Mouse (Mus musculus): ENCODE data around the gene Heg1. TPM values are rescaled to one million over a fixed set of nuclear protein-coding genes. Genes with fewer than 3 reads are reported as not detected.
A peak's percentile ranks its signal among the peaks of the same experiment; 100 is the strongest.

Heg1 gene
- polyA plus RNA-seq, 1 experiment from 2014 or later: 8.5 TPM

DNA sequence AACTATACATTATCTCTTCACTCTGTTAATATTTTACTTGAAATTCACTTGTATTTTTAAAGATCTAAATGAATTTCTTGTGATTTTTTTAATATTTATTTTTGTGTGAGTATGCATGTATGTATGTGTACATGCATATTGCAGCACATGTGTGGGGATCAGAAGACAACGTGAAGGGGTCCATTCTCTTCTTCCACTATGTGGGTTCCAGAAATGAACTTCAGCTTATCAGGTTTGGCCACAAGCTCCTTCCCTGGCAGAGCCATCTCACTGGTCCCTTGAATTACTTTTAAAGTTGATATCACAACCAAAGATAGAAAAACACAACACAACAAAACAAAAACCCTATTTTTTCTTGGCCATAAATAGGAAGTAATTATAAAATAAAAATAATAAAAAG, 100.4 kb downstream of the Heg1 start:
- Histone ChIP-seq H3K36me3 (no peaks in the 10 kb centered on the region), H3K27me3 (replicated peaks) (no peaks in the 10 kb centered on the region), H3K9me3 (replicated peaks) (no peaks in the 10 kb centered on the region), H3K4me1 (peaks cover 60% of the 10 kb centered on the region), H3K9ac (no peak overlapping the region), H3K4me2 (no peak overlapping the region), H3K4me3 (no peak overlapping the region), H3K27ac (peak overlapping the region; percentile 73)
- 10% methylated on average over 1 of the region's 1 CpGs for WGBS (ENCODE audit: insufficient replicate concordance)
- no peak for ATAC-seq

DNA sequence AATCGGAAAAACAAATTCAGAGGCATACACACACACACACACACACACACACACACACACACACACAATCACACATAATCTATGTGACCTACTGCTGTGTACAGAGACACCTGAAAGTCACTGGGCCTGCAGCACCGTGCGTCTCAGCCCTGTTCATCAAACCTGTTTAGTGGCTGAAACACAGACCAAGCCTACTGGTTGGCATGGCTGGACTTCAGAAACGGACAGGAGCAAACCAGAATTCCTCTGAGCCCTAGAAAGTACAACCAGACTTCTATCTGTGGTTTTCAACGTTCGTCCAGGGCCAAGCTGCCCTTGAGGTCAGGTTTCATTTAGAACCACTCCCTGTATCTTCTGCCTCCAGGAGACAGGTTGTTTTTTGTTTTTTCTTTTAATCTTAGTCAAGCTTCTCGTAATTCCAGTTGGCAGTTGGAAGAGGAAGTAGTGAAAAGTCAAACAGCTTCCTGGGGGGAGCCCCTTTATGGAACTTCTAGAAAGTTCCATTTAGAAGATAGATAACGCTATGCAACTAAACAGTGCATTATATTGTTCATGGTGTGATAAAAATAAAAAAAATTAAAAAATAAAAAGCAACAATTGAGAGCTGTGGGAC, 101.0 kb downstream of the Heg1 start:
- H3K4me2 ChIP-seq: 0 out of 2 replicates have a peak overlapping the region, but pooled peaks have one; percentile 14
- peak overlapping the region; percentile 73 for H3K27ac ChIP-seq
- H3K9me3 ChIP-seq (replicated peaks): no peaks in the 10 kb centered on the region
- no peaks in the 10 kb centered on the region for H3K27me3 ChIP-seq (replicated peaks)
- no peaks in the 10 kb centered on the region for H3K36me3 ChIP-seq
- no peak overlapping the region for H3K9ac ChIP-seq
- no peak overlapping the region for H3K4me3 ChIP-seq
- WGBS (ENCODE audit: insufficient replicate concordance): 18% methylated on average over 8 of the region's 8 CpGs
- no peak for ATAC-seq
- peaks cover 60% of the 10 kb centered on the region for H3K4me1 ChIP-seq

DNA sequence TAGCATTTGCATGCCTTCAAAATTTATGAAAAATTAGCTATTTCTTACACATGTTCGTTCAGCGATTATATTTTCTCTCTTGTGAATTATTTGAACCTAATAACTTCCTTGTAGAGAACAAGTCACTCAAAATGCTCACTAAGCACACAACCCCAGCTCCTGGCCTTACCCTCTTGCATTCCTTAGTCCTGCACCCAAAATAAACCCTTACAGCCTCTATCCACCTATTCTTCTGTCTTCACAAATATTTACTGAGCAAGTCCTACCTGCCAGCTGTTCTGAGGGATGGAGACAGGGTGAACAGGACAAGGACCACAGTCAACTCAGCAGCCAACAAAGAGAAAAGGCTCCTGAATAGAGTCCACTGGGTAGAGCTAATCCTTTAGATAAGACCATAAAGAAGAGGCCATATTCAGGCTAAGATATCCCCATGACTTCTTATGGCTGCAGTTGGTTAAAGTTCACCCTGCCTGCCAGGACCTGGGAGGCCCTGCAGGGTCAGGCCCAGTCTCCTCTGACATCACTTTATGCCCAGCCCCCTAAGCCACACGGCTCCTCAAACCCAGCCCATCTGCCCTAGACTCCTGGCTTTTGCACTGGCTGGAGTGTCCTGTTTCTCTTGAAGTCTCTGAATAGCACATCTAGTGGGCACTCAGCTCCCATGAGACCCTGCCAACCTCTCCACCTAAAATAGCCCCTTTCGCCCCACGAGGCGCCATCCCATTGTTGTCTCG, 102.7 kb downstream of the Heg1 start:
- Histone ChIP-seq H3K4me3 (no peak overlapping the region), H3K27me3 (replicated peaks) (no peaks in the 10 kb centered on the region), H3K9me3 (replicated peaks) (no peaks in the 10 kb centered on the region), H3K4me1 (peaks cover 53% of the 10 kb centered on the region), H3K27ac (peak overlapping the region; percentile 51), H3K36me3 (no peaks in the 10 kb centered on the region), H3K4me2 (peak overlapping the region; percentile 25; the same call in 1 of the 2 replicates), H3K9ac (no peak overlapping the region)
- WGBS (ENCODE audit: insufficient replicate concordance): 57% methylated on average over 7 of the region's 7 CpGs
- peak; percentile 62; the same call in 1 of the 2 replicates for ATAC-seq

DNA sequence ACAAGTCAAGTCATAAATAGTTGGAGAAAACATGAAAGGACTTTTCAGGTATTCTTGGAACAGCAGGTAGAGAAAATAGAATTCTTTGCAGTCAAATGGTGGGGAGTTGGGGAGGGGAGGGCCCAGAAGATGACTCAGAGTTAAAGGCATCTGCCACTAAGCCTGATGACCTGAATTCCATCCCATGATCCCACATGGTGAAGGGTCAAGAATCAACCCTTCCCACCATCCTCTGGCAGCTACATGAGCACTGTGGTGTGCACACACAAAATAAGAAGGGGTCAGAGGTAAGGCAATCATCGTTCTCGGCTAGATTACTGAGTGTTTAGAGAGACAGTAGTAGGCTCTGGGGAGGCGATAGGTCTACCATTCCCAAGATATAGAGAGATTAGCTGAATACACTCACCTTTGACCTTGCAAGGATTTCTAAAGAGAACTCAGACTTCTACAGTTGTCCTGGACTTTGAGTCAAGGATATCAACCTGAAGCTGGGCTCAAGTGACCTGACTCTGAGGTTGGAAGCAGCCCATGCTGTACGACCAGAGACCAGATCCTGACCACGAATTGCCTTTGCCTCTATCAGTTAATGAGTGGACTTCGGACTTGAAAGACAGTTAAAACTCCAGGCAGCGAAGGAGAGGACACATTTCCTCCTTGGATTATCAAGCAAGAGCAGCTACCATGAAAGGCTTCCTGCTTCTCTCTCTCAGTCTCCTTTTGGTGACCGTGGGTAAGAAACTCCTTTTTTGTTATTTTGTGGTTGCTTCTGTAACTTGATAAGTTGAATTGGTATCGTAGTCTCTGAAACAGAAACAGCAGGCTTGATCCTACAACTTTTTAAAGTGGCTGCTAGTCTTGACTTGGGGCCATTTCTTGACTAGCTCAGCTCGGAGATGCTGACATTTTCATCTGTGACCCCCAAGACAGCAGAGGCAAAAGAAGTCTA, 109.9 kb downstream of the Heg1 start, which contains the start of gene Muc13:
TSS of gene Muc13 (plus strand) at position 192 of the 946 bp plus-strand sequence.
- 22% methylated on average over 10 of the region's 10 CpGs for WGBS (ENCODE audit: insufficient replicate concordance)
- Histone ChIP-seq H3K4me3 (no peak within 1 kb of the TSS), H3K36me3 (no peaks in the 10 kb centered on the region), H3K4me2 (peak within 1 kb of the TSS; percentile 10), H3K9ac (no peak within 1 kb of the TSS), H3K4me1 (peaks cover 22% of the 10 kb centered on the region), H3K9me3 (replicated peaks) (no peaks in the 10 kb centered on the region), H3K27ac (peak within 1 kb of the TSS; percentile 16), H3K27me3 (replicated peaks) (no peaks in the 10 kb centered on the region)
- ATAC-seq: no peak

DNA sequence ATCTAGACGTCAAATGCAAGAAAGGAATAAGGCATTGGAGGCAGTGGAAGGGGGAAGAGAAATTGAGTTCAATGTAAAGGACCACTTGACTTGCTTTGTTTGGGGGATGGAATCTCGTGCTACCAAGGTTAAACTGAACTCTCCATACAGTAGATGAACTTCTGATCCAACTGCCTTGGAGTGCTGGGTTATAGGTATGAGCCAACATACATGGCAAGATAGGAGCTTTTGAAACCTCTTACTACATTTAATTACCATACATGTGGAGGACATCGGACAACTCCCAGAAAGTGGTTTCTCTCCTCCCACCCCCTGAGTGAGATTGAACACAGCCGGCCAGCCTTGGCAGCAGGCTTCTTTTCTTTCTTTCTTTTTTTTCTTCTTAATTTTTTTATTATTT, 110.9 kb downstream of the Heg1 start:
- 26% methylated on average over 4 of the region's 4 CpGs for WGBS (ENCODE audit: insufficient replicate concordance)
- peak overlapping the region; percentile 10 for H3K27ac ChIP-seq
- peaks cover 22% of the 10 kb centered on the region for H3K4me1 ChIP-seq
- no peaks in the 10 kb centered on the region for H3K27me3 ChIP-seq (replicated peaks)
- H3K4me3 ChIP-seq: no peak overlapping the region
- H3K9ac ChIP-seq: no peak overlapping the region
- no peaks in the 10 kb centered on the region for H3K9me3 ChIP-seq (replicated peaks)
- peak overlapping the region; percentile 10 for H3K4me2 ChIP-seq
- no peak for ATAC-seq
- no peaks in the 10 kb centered on the region for H3K36me3 ChIP-seq

DNA sequence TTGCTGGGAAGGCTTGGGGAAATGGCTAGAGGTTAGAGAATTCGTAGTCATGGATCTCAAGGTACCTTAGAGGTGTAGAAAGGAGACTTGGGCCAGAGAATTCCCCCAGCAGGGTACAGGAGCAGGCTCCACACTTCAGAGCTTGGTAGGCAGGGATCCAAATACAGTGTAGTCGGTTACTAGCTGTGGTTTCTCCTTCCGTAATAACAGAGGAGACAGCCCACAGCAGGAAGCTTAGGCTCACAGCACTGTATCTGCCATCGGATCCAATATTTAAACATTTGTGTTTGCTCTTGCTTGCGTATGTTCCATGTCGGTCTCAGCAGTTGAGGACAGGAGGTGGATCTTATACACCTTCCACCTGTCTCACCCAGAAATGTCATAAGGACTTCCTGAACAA, 111.7 kb downstream of the Heg1 start:
- Histone ChIP-seq H3K36me3 (no peaks in the 10 kb centered on the region), H3K27me3 (replicated peaks) (no peaks in the 10 kb centered on the region), H3K9me3 (replicated peaks) (no peaks in the 10 kb centered on the region), H3K4me3 (0 out of 2 replicates have a peak overlapping the region, but pooled peaks have one; percentile 12), H3K4me1 (peaks cover 22% of the 10 kb centered on the region), H3K27ac (peak overlapping the region; percentile 68; the same call in 1 of the 2 replicates), H3K9ac (no peak overlapping the region), H3K4me2 (peak overlapping the region; percentile 25)
- WGBS (ENCODE audit: insufficient replicate concordance): 30% methylated on average over 6 of the region's 6 CpGs
- ATAC-seq: no peak

DNA sequence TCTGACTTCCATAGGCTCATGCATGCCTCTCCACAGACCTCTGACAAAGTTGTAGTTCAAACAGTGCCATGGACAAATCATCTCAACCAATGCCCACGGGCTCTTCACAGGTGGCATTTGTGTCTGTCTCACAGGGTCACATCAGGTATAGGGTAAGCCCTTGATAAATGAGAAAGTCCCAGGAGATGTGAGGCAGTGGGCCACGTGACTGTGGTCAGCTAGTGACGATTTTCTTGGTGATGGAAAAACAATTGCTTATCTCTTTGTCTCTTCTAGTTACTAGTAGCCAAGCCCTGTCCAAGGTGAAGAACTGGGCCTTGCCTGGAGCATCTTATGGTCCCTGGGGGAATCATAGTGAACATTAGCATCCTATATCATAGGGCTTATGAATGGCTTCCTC, 112.6 kb downstream of the Heg1 start:
- 42% methylated on average over 3 of the region's 3 CpGs for WGBS (ENCODE audit: insufficient replicate concordance)
- no peak overlapping the region for H3K27ac ChIP-seq
- no peaks in the 10 kb centered on the region for H3K9me3 ChIP-seq (replicated peaks)
- H3K4me2 ChIP-seq: no peak overlapping the region
- no peaks in the 10 kb centered on the region for H3K27me3 ChIP-seq (replicated peaks)
- peaks cover 22% of the 10 kb centered on the region for H3K4me1 ChIP-seq
- no peaks in the 10 kb centered on the region for H3K36me3 ChIP-seq
- H3K9ac ChIP-seq: no peak overlapping the region
- H3K4me3 ChIP-seq: no peak overlapping the region
- no peak for ATAC-seq

DNA sequence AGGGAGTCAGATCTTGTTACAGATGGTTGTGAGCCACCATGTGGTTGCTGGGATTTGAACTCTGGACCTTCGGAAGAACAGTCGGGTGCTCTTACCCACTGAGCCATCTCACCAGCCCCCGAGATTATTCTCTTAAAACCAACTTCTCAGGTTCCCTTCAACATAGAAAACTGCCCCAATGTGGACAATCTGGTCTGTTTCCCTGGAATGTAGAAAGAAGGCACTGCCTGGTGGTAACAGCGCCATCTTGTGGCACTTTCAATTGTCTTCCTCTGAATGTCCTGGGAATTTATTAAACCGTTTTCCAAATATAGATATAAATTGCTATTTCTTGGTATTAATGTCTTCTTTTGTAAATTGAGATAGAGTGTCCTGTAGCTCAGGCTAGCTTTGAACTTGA, 113.7 kb downstream of the Heg1 start:
- Histone ChIP-seq H3K4me1 (peaks cover 21% of the 10 kb centered on the region), H3K36me3 (no peaks in the 10 kb centered on the region), H3K27ac (no peak overlapping the region), H3K9me3 (replicated peaks) (no peaks in the 10 kb centered on the region), H3K4me2 (no peak overlapping the region), H3K27me3 (replicated peaks) (no peaks in the 10 kb centered on the region), H3K4me3 (no peak overlapping the region), H3K9ac (no peak overlapping the region)
- 34% methylated on average over 5 of the region's 5 CpGs for WGBS (ENCODE audit: insufficient replicate concordance)
- ATAC-seq: no peak

DNA sequence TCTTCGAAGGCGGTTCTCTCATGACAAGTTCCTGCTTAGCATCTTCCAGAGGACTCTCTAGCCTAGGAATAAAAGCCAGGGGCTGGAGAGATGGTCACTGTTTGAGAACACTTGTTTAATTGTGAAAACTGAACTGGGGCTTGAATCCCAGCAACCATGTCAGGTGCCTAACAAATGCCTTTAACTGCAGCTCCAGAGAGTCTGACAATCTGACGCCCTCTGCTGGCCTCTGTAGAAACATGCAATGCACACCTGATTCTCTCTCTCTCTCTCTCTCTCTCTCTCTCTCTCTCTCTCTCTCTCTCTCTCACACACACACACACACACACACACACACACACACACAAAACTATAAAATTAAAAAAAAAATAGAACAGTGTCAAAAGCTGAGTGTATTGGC, 125.8 kb downstream of the Heg1 start:
- Histone ChIP-seq H3K9ac (no peak overlapping the region), H3K4me1 (no peaks in the 10 kb centered on the region), H3K27ac (no peak overlapping the region), H3K36me3 (no peaks in the 10 kb centered on the region), H3K4me2 (no peak overlapping the region), H3K27me3 (replicated peaks) (no peaks in the 10 kb centered on the region), H3K4me3 (no peak overlapping the region), H3K9me3 (replicated peaks) (no peaks in the 10 kb centered on the region)
- WGBS (ENCODE audit: insufficient replicate concordance): 66% methylated on average over 3 of the region's 3 CpGs
- ATAC-seq: no peak

DNA sequence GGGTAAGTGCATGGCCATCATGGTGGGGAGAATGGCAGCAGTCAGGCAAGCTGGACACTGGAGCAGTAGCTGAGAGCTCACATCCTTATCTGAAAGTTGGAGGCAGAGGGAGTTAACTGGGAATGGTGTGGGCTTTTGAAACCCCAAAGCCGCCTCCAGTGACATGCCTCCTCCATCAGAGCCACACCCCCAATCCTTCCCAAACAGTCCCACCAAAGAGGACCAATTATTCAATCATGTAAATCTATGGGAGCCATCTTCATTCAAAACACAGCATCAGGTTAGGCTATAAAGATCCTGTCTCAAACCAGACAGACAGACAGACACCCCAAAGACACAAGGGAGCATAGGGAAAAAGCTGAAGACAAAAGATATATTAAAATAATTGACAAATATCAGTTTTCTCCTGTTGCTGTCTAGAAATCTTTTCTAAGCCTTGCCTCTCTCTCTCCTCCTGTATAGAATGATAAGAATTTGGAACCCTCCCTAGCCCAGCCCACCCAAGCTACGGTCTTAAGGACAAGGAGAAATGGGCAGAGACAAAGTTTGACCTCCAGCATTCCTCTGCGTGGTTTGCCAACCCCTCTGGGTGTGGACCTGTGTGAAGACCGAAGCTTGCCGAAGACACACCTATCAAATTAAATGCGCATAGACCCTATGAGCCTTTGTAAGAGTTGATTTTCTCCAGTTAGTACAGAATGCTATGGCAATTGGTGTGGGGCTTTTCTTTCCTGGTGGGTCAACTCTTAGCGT, 134.4 kb downstream of the Heg1 start:
- Histone ChIP-seq H3K27ac (no peak overlapping the region), H3K4me3 (no peak overlapping the region), H3K27me3 (replicated peaks) (0 out of 2 replicates have a peak, but pooled peaks cover 4% of the 10 kb centered on the region), H3K9ac (no peak overlapping the region), H3K4me2 (no peak overlapping the region), H3K9me3 (replicated peaks) (no peaks in the 10 kb centered on the region), H3K4me1 (no peaks in the 10 kb centered on the region), H3K36me3 (peaks cover 5% of the 10 kb centered on the region; the same call in 1 of the 2 replicates)
- no peak for ATAC-seq
- WGBS (ENCODE audit: insufficient replicate concordance): 77% methylated on average over 7 of the region's 7 CpGs
